Mouse (Mus musculus): ENCODE measurements around the gene Rabggtb.

Rabggtb gene

GRCm38 (mm10) chr3:153912546-153913509 is at the start of gene Rabggtb:
Gene Rabggtb (minus strand): TSS chr3:153913009.
- peak; percentile 97 for DNase-seq (ENCODE audit: low read depth)

DNA sequence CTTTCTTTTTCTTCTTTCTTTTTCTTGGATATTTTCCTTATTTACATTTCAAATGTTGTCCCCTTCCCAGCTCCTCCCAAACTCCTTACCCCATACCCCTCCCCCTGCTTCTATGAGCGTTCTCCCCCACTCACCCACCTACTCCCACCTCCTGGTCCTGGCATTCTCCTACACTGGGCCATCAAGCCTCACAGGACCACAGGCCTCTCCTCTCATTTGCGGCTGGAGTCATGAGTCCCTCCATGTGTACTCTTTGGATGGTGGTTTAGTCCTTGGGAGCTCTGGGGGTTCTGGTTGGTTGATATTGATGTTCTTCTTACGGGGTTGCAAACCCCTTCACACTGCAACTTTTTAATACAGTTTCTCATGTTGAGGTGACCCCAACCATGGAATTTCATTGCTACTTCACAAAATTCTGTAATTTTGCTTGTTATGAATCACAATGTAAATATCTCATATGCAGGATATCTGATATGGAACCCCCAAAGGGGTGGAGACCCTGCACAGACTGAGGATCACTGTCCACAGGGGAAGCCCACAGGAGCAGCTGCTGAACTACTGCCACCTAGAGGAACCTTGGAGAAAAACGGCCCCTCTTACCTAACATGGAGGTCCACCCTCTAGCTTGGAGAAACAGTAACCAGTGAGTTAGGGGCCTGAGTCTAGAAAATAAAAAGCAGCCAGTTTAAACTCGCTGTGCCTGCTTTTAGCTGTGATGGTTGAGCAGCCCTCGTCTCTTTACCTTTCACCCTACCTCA is 49.0 kb upstream of the Rabggtb start:
- peak; percentile 44 for DNase-seq (ENCODE audit: low read depth)

- peak; percentile 11 for DNase-seq (ENCODE audit: low read depth)
Measured at GRCm38 (mm10) chr3:153960884-153961283, 48.1 kb upstream of the Rabggtb start.

DNA sequence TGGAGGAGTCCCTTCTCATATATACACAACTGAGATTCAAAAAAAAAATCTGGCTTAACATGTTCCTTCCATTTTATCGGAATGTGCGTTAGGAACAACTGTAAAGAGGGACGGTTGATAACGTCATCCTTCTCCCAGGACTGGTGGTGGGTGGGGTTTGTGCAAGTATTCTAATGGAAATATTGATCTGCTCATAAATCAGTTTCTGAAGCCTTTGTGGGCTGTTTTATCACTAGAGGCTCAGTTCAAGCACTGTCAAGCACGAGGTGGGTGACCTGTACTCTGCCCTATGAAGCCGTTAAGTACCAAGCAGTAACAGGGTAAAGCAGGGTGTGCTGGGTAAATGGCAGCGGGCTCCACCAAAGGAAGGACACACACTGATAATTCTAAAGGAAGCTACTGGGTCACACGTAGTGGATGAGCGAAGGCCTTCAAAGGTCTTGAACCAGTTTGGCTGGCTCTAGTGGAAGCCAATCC is 47.0 kb upstream of the Rabggtb start:
- DNase-seq (ENCODE audit: low read depth), result no peak

DNA sequence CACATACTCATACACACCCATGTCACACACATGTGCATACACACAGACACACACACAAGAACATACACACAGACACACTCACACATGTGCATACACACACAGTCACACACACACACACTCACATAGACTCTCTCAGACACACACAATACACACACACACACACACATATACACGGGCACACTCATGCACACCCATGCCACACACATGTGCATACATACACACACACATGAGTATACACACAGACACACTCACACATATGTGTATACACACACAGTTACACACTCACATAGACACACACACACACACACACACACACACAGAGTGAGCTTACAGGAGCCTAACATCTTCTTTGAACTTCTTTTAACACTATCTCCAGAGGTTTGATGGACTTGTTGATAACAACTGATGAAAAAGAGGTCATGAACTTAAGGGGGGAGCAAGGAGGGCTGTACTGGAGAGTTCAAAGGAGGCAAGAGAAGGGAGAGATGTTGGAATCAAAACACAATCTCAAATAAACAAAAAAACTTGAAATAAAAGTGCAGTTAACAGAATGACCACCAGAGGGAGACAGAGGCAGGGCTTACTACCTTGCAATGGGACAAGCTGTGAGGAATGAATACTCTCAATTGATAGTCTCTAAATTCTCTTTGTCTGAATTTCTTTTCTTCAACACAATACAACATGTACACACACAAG is 46.4 kb upstream of the Rabggtb start:
- DNase-seq (ENCODE audit: low read depth), result peak; percentile 84

DNA sequence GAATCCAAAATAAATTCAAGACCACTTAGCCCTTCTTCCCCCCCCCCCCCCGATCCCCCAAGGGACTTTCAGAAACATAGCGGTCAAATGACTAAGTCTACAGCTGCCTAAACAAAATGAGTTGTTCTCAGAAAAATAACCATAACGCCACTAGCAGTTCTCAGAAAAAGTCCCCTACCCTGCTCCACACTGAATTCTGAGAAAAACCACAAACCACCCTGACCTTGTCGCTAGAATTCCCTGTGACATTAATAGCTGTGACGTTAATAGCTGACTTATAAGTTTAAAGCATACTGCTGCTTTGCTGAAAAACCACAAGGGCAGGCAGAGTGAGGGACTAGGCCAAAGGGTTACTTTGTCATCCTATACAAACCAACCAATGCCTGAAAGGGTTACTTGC is 45.1 kb upstream of the Rabggtb start:
- DNase-seq (ENCODE audit: low read depth), result no peak

- no peak for DNase-seq (ENCODE audit: low read depth)
Measured at GRCm38 (mm10) chr3:153948176-153948575, 35.4 kb upstream of the Rabggtb start.

GRCm38 (mm10) chr3:153947271-153947670 is 34.5 kb upstream of the Rabggtb start:
- DNase-seq (ENCODE audit: low read depth), result no peak

- peak; percentile 100 for DNase-seq (ENCODE audit: low read depth)
Measured at GRCm38 (mm10) chr3:153944335-153944990, 31.7 kb upstream of the Rabggtb start, which contains the start of gene Acadm. Gene Acadm (minus strand): TSS chr3:153944632.

GRCm38 (mm10) chr3:153943901-153944334 is 31.1 kb upstream of the Rabggtb start:
- DNase-seq (ENCODE audit: low read depth), result peak; percentile 56

- DNase-seq (ENCODE audit: low read depth), result peak; percentile 75
Measured at GRCm38 (mm10) chr3:153943003-153943640, 30.3 kb upstream of the Rabggtb start.

DNA sequence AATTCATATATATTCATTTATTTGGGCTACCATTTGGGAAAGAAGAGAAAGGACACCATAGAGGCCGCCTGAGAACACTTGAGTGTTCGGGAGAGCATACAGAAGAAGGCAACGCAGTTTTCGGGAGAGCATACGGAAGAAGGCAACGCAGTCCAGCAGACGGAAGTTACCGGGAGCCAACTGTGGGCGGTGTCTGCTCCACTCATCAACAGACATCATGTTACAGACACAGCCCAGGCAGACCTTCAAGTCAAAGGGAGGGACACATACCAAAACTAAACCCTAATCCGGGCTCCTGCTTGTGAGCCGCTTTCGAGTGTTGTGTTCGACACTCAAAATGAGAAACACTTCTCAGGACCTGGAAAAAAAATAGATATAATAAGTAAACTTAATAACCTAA is 28.8 kb upstream of the Rabggtb start:
- DNase-seq (ENCODE audit: low read depth), result no peak

DNA sequence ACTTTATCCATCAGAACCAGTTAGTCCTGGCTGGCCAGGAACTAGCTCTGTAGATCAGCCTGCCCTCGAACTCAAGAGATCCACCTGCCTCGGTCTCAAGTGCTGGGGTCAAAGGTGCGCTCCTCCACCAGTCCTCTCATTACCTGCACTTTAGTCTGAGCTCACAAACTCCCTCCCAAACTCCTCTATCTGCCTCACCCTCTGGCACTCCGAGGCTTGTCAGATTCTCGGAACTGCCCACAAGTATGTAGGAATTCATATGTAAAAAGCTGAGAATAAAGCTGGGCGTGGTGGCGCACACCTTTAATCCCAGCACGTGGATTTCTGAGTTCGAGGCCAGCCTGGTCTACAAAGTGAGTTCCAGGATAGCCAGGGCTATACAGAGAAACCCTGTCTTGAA is 27.7 kb upstream of the Rabggtb start:
- DNase-seq (ENCODE audit: low read depth), result no peak

DNA sequence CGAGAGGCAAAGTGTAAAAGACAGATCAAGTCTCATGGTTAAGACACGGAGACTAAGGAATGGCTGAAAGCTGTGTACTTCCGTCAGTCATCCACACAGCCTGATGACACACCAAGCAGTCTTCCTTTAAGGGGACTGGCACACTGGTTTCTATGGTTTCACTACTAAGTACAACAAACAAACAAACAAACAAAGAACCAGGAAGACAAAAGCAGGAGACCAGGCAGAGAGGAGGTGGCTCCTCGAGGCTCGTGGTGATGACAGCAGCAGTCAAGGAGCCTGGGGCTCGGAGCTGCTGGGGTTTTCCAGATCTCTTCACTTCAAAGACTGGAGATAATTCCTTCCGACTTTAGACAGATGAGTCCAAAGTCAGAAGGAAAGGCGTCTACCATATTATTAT is 27.2 kb upstream of the Rabggtb start:
- no peak for DNase-seq (ENCODE audit: low read depth)

DNA sequence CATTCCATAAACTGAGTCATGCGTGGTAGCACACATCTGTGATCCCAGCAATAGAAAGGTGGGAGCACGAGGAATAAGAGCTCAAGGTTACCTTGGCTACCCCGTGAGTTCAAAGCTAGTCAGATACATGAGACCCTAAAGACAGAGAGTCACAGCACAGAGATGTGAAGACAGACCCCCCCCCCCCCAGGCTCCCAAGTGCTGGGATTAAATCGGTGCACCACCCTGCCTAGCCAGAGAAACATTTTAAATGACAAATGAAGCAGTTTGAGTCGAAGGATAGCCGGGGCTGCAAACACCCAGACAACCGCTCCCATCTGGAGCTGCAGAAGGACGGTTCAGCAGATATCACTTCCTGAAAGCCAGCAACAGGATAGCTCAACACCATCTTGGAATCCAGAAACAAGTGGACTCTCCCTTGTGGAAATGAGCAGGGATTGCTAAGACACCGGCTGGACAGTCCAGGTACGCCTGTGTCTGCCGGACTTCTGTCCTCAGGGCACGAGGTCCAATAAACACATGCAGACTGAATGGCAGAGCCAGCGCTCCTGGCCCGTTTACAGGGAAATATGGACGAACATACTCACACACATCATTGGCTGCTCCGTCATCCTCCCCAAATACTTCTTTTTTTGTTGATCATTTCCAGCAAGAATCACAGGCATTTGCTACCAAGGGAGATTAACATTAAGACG is 24.5 kb upstream of the Rabggtb start:
- DNase-seq (ENCODE audit: low read depth), result no peak

DNA sequence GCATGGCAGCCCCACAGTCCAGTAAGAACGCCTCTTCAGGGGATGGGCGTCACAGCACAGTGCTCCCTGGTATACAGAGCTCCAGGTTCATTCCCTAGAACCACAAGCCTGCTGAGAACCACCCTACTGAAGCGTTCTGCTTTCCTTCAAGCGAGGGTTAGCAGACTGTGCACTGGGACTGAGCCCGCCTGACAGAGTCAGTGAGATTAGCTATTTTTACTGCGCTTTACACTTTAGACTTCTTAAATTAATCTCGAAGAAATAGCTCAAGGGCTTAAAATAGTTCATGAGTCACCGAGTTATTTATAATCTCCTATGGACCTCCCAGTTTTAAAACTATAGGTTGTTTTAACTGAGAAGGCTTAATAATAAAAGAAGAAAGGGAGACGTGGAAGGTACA is 23.1 kb upstream of the Rabggtb start:
- peak; percentile 16 for DNase-seq (ENCODE audit: low read depth)

DNA sequence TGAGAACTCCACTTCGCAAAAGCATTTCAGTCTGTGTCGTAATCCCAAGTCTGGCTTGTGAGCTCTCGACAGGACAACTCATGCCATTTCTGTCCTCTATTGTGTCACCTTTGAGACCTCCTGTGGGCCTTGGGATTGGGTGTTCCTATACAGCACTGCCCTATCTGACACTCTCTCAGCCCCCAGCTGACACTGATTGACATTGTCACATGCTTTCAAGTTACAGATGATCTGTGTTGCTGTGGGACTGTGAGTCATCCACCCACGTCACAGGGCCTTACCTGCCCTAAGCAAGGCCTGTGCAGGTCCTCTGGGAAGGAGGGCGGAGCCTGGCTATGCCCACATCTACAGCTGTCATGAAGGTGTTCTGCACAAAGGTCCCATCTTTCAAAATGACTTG is 19.7 kb upstream of the Rabggtb start:
- no peak for DNase-seq (ENCODE audit: low read depth)

- DNase-seq (ENCODE audit: low read depth), result no peak
Measured at GRCm38 (mm10) chr3:153929526-153929925, 16.7 kb upstream of the Rabggtb start.

DNA sequence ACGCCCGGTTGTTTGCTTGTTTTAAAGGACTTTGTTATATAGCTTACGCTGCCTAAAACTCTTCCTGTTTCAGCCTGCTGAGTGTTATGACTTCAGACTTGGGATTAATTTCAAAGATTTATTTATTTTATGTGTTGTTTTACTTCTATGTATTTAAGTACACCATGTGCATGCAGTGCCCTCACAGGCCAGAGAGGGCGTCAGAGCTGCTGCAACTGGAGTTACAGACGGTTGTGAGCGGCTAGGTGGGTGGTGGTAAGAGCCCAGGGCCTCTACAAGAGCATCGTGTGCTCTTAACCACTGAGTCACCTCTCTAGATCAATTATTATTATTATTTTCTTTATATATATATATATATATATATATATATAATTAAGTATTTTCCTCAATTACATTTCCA is 13.5 kb upstream of the Rabggtb start:
- no peak for DNase-seq (ENCODE audit: low read depth)

- DNase-seq (ENCODE audit: low read depth), result no peak
Measured at GRCm38 (mm10) chr3:153921147-153921910, 8.5 kb upstream of the Rabggtb start.
